Mouse (Mus musculus) lung, embryonic 14.5 days (tissue): ENCODE results near the gene Sbf2. TPM values are rescaled to one million over a fixed set of nuclear protein-coding genes. Genes with fewer than 3 reads are reported as not detected.

Experiments
- ATAC-seq: fragments of 200-750 bp; cut with Nextera tagmentation; 2 replicates; pipeline ENCODE4 v1.8.0; 2017; ENCODE audit warnings: mild to moderate bottlenecking, moderate TSS enrichment, moderate library complexity; ENCODE audit not compliant: insufficient read depth
- DNase-seq: peaks from one replicate; pipeline ENCODE4 v3.0.0-alpha.2; 2015
- H3K27ac ChIP-seq: fragments of 300-500 bp; sonication (generic); 2 replicates; pipeline ENCODE4 v1.5.1; 2014; ENCODE audit warnings: low read depth, mild to moderate bottlenecking, moderate library complexity
- H3K27me3 ChIP-seq: fragments of 300-500 bp; sonication (generic); 2 replicates; pipeline ENCODE4 v1.6.1; 2014; ENCODE audit warnings: low read length, control low read depth; ENCODE audit not compliant: insufficient read depth
- H3K36me3 ChIP-seq: fragments of 300-500 bp; sonication (generic); 2 replicates; pipeline ENCODE4 v1.6.1; 2014; ENCODE audit warnings: control low read depth; ENCODE audit not compliant: insufficient read depth
- H3K4me1 ChIP-seq: fragments of 300-500 bp; sonication (generic); 2 replicates; pipeline ENCODE4 v1.6.1; 2014; ENCODE audit warnings: antibody characterized with exemption, control low read depth; ENCODE audit not compliant: insufficient read depth
- H3K4me2 ChIP-seq: fragments of 300-500 bp; sonication (generic); 2 replicates; pipeline ENCODE4 v1.6.1; 2014; ENCODE audit warnings: mild to moderate bottlenecking
- H3K4me3 ChIP-seq: fragments of 300-500 bp; sonication (generic); 2 replicates; pipeline ENCODE4 v1.5.1; 2014; ENCODE audit warnings: low read depth, low read length
- H3K9ac ChIP-seq: fragments of 300-500 bp; sonication (generic); 2 replicates; pipeline ENCODE4 v1.6.1; 2014
- H3K9me3 ChIP-seq: fragments of 300-500 bp; sonication (generic); 2 replicates; pipeline ENCODE4 v1.6.1; 2016; ENCODE audit warnings: low read depth, low read length, control low read depth
- CTCF ChIP-seq: IDR thresholded peaks from 2 replicates; pipeline ENCODE4 v1.5.1; 2016; ENCODE audit warnings: antibody characterized with exemption, low read depth
- WGBS: fragments of 180-500 bp; shearing (Covaris S2); extraction: QIAGEN DNeasy Blood & Tissue Kit; methylation state at CpG from one replicate; pipeline ENCODE4 v1.1.7; 2014; 5-methylcytosine and 5-hydroxymethylcytosine counted together
- polyA plus RNA-seq: library from polyadenylated mRNA; unstranded; fragments of >200 nt; fragmentation: Nextera tagmentation; extraction: Ambion mirVana; gene quantifications from 2 replicates; pipeline ENCODE4 v1.2.1, GENCODE M21; 2014

The Sbf2 gene
- polyA plus RNA-seq, 1 experiment from 2014 or later, result 45.4 TPM

DNA sequence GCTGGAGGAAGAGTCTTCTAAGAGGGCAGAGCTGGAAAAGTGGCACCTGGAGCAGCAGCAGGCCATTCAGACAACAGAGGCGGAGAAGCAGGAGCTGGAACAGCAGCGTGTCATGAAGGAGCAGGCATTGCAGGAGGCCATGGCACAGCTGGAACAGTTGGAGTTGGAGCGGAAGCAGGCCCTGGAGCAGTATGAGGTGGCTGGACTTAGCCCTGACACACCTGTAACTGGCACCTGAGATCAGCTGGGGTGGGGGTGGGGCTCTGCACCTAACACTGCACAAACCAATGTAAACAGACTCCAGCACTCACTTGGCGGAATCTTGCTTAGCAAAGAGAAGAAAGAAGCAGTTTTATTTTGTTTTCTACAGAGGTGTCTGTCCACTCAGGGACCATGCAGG, 335.5 kb downstream of the Sbf2 start:
- 84% methylated on average over 4 of the region's 4 CpGs for WGBS
- no peak overlapping the region for H3K27ac ChIP-seq
- no peak for TF ChIP-seq CTCF
- H3K36me3 ChIP-seq, result peaks cover 57% of the 10 kb centered on the region
- no peak overlapping the region for H3K9ac ChIP-seq
- ATAC-seq, result no peak
- H3K4me1 ChIP-seq, result no peaks in the 10 kb centered on the region
- no peak for DNase-seq
- no peak overlapping the region for H3K4me2 ChIP-seq
- no peaks in the 10 kb centered on the region for H3K27me3 ChIP-seq
- no peak overlapping the region for H3K4me3 ChIP-seq
- no peaks in the 10 kb centered on the region for H3K9me3 ChIP-seq

DNA sequence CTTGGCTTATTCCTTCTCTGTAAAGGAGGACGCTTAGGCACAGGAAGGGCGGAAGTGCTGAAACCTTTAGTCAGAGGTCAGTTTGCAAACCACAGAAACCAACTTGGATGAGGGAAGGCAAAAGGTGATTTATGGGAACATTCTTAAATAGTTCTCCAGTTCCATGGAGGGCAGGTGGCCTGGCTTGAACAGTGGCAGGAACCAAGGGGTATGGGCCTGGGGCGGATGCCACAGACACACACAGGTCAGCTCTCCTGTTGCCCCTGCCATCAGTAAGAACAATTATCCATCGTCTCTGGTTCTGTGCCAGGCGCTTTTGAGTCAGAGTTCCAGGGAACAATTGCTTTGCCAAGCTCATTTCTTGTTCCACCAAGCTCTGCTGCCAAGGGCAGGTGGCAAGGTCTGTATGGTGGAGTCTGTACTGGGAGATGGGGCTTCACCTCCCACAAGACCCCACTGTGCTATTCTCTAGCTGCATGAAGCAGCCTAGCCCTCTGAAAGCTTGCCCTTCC, 336.9 kb downstream of the Sbf2 start:
- no peaks in the 10 kb centered on the region for H3K9me3 ChIP-seq
- no peak overlapping the region for H3K27ac ChIP-seq
- TF ChIP-seq CTCF, result no peak
- H3K27me3 ChIP-seq, result no peaks in the 10 kb centered on the region
- DNase-seq (no peak), ATAC-seq (no peak)
- 84% methylated on average over 5 of the region's 5 CpGs for WGBS
- H3K9ac ChIP-seq, result no peak overlapping the region
- H3K4me1 ChIP-seq, result no peaks in the 10 kb centered on the region
- no peak overlapping the region for H3K4me3 ChIP-seq
- peaks cover 67% of the 10 kb centered on the region for H3K36me3 ChIP-seq
- no peak overlapping the region for H3K4me2 ChIP-seq

DNA sequence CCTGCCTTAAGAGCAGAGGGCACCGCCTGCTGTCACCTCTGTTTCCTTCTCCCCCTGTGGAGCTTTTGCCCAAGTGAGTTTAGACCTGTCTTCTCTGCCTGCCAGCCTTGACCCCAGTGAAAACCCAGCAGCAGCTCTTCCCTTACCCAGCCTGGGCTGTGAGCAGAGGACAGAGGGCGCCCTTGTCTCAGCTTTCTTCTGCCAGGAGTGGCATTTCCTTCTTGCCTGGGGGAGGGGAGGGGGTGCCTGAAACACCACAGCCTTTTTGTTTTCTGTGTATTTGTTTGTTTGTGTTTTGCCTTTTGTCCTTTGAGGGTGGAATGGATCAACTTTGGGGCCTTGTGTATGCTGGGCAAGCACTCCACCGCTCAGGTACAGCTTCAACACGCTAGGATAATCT, 342.3 kb downstream of the Sbf2 start:
- no peaks in the 10 kb centered on the region for H3K9me3 ChIP-seq
- 77% methylated on average over 4 of the region's 4 CpGs for WGBS
- no peaks in the 10 kb centered on the region for H3K4me1 ChIP-seq
- H3K36me3 ChIP-seq, result peaks cover 39% of the 10 kb centered on the region
- H3K9ac ChIP-seq, result no peak overlapping the region
- H3K4me3 ChIP-seq, result no peak overlapping the region
- 0 out of 2 replicates have a peak, but pooled peaks have one; percentile 11 for TF ChIP-seq CTCF
- H3K4me2 ChIP-seq, result no peak overlapping the region
- 0 out of 2 replicates have a peak overlapping the region, but pooled peaks have one; percentile 30 for H3K27ac ChIP-seq
- no peak for DNase-seq
- no peaks in the 10 kb centered on the region for H3K27me3 ChIP-seq
- no peak for ATAC-seq

DNA sequence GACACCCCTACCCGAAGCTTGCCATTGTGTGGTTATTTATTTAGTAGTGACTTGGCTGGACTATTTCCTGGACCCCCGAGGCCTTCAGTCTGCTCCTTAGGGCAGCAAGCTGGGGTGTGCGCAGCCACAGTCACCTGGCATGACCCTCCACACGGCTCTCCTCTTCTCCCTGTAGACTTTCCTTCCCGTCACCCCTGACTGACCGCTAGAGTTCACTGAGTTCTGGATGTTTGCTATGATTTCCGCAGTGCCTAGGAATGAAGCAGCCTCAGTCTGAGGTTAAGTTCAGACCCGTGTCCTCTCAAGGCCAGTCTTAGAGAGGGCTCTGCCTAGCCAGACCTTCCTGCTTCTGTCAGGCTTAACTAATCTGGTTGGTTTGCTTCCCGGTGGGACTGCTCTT, 342.9 kb downstream of the Sbf2 start:
- DNase-seq (no peak), ATAC-seq (no peak)
- Histone ChIP-seq H3K36me3 (peaks cover 39% of the 10 kb centered on the region), H3K9me3 (no peaks in the 10 kb centered on the region), H3K27me3 (no peaks in the 10 kb centered on the region), H3K4me1 (no peaks in the 10 kb centered on the region), H3K9ac (no peak overlapping the region), H3K27ac (peak overlapping the region; percentile 30; the same call in 1 of the 2 replicates), H3K4me3 (no peak overlapping the region), H3K4me2 (no peak overlapping the region)
- WGBS, result 44% methylated on average over 9 of the region's 9 CpGs
- TF ChIP-seq CTCF, result no peak

DNA sequence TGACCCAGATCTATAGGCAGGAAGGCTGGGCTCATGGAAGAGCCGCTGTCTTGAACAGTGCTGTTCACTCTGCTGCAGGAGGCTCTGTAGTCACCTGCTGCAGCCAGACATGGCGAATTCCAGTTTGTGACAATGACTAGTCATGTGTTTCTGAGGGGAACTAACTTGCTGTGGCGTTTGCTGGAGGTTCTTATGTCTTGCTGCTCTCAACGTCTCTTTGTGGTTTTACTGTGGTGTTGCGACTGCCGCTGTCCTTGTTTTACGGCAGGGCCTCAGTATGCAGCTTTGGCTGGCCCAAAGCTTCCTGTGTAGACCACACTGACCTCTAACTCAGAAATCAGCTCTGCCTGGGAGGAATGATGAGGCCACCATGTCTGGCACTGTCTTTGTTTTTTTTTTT, 344.3 kb downstream of the Sbf2 start:
- Histone ChIP-seq H3K9me3 (no peaks in the 10 kb centered on the region), H3K4me1 (no peaks in the 10 kb centered on the region), H3K36me3 (peaks cover 34% of the 10 kb centered on the region), H3K27me3 (no peaks in the 10 kb centered on the region), H3K9ac (no peak overlapping the region), H3K27ac (no peak overlapping the region), H3K4me3 (no peak overlapping the region), H3K4me2 (no peak overlapping the region)
- DNase-seq (no peak), ATAC-seq (no peak)
- 88% methylated on average over 7 of the region's 7 CpGs for WGBS
- no peak for TF ChIP-seq CTCF

DNA sequence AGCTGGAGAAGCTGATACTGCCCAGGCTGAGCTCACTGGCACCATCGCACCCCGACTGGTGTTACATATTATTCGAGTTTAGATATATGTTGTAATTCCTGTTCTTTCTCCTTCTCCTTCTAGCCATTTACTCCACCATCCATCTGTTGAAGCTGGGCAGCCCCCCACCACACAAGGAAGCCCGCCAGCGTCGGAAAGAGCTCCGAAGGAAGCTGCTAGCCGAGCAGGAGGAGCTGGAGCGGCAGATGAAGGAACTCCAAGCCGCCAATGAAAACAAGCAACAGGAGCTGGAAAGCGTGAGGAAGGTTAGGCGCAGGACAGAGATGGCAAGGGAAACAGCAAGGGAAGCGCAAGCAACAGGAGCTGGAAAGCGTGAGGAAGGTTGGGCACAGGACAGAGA, 344.9 kb downstream of the Sbf2 start:
- no peak for DNase-seq
- no peaks in the 10 kb centered on the region for H3K9me3 ChIP-seq
- WGBS, result 78% methylated on average over 14 of the region's 14 CpGs

DNA sequence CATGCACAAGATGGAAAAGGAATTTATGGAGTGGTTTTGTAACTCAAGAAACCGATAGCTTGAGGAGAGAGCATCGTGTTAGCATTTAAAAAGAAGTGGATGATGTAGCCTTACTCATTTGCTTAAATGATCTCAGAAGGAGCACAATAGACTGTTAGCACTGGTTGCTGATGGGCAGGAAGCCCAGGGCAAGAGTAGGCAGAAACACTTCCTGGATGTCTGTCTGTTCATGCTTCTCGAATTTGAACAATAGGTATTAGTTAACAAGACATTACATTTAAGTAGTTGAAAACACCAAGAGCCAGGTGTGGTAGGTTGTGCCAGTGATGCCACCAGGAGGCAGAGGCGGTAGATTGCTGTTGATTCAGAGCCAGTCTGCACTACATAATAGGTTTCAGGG, 346.2 kb downstream of the Sbf2 start:
- Histone ChIP-seq H3K27me3 (no peaks in the 10 kb centered on the region), H3K4me1 (no peaks in the 10 kb centered on the region), H3K4me3 (no peak overlapping the region), H3K9ac (no peak overlapping the region), H3K27ac (no peak overlapping the region), H3K9me3 (no peaks in the 10 kb centered on the region), H3K4me2 (no peak overlapping the region), H3K36me3 (peaks cover 21% of the 10 kb centered on the region)
- ATAC-seq, result no peak
- DNase-seq, result no peak
- 84% methylated on average over 4 of the region's 4 CpGs for WGBS
- no peak for TF ChIP-seq CTCF

More for the DNA sequence above, 344.9 kb downstream of the Sbf2 start:
- no peak overlapping the region for H3K4me3 ChIP-seq
- no peak for TF ChIP-seq CTCF
- H3K27ac ChIP-seq, result no peak overlapping the region
- H3K36me3 ChIP-seq, result peaks cover 32% of the 10 kb centered on the region
- no peak for ATAC-seq
- no peak overlapping the region for H3K4me2 ChIP-seq
- no peaks in the 10 kb centered on the region for H3K27me3 ChIP-seq
- no peaks in the 10 kb centered on the region for H3K4me1 ChIP-seq
- H3K9ac ChIP-seq, result no peak overlapping the region

DNA sequence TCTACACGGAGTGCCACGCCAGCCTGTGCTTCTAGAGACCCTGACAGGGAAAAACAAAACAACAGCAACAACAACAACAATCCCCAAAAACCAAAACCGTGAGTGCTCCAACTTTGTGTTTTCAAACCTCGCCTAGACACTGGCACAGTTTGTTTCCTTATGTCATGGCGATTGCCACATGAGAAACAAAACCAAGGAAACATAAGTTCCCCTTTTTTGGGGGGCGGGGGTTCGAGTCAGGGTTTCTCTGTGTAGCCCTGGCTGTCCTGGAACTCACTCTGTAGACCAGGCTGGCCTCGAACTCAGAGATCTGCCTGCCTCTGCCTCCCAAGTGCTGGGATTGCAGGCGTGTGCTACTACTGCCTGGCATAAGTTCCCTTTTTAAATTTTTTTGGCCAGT, 346.7 kb downstream of the Sbf2 start:
- no peak for ATAC-seq
- Histone ChIP-seq H3K9ac (no peak overlapping the region), H3K4me2 (no peak overlapping the region), H3K9me3 (no peaks in the 10 kb centered on the region), H3K27me3 (no peaks in the 10 kb centered on the region), H3K4me3 (no peak overlapping the region), H3K36me3 (peaks cover 17% of the 10 kb centered on the region), H3K27ac (no peak overlapping the region), H3K4me1 (0 out of 2 replicates have a peak, but pooled peaks cover 3% of the 10 kb centered on the region)
- 87% methylated on average over 9 of the region's 9 CpGs for WGBS
- DNase-seq, result no peak
- no peak for TF ChIP-seq CTCF
